Mouse (Mus musculus): ENCODE results near the gene Slc26a9. TPM values are rescaled to one million over a fixed set of nuclear protein-coding genes. Genes with fewer than 3 reads are reported as not detected.

The Slc26a9 gene
- total RNA-seq, 2 experiments from 2014 or later = 0.15 TPM; not detected in 1

Other genes with a start within 250 kb of the Slc26a9 start
- 10 to 100 TPM; 19.5 TPM for gene Srgap2, start 216.7 kb upstream of the Slc26a9 start, total RNA-seq (2021)
- under 1 TPM; 0.87 to 0.89 TPM for gene Fam72a, start 216.1 kb upstream of the Slc26a9 start, total RNA-seq (2021)
- gene Avpr1b, start 144.8 kb upstream of the Slc26a9 start, total RNA-seq (2021) = not detected
- gene Ctse, start 105.7 kb upstream of the Slc26a9 start, total RNA-seq (2021) = 1 to 10 TPM in 1 of 2 experiments, under 1 TPM in 1; 0.52 to 2.5 TPM
- 1 to 10 TPM; 2.9 to 3.4 TPM for gene Rab7b, start 55.3 kb upstream of the Slc26a9 start, total RNA-seq (2021)
- 1 to 10 TPM; 7.4 to 9.1 TPM for gene Pm20d1, start 53.4 kb downstream of the Slc26a9 start, total RNA-seq (2021)
- gene Slc41a1, start 83.5 kb downstream of the Slc26a9 start, total RNA-seq (2021) = 10 to 100 TPM; 38.8 to 51.8 TPM
- gene Rab29, start 123.2 kb downstream of the Slc26a9 start, total RNA-seq (2021) = 10 to 100 TPM; 11.3 to 11.4 TPM
- 10 to 100 TPM; 60.7 to 63.9 TPM for gene Nucks1, start 166.5 kb downstream of the Slc26a9 start, total RNA-seq (2021)
- gene Slc45a3, start 218.9 kb downstream of the Slc26a9 start, total RNA-seq (2021) = 1 to 10 TPM; 5.4 to 6.9 TPM